Mouse (Mus musculus) ovary, adult 18-20 months (tissue): ENCODE measurements at regions not wholly inside any gene's neighbourhood (a gene's known extent, or its start where the extent isn't known, plus 50 kb on each side); places are given as distances from the start of the nearest gene placed in this dataset.
"Not testable (repeated sequence)": the region's sequence is repeated elsewhere in the genome, so short reads cannot be mapped to it uniquely, and the experiment has no call there.

ENCODE experiments used
- DNase-seq: peaks from one replicate; pipeline ENCODE4 v3.0.0; 2022; ENCODE audit warnings: low spot score, mixed read lengths

- DNase-seq: no peak
Observed at GRCm38 (mm10) chr5:52015786-52016185, 174.5 kb downstream of the Dhx15 start.

GRCm38 (mm10) chr5:52010426-52010825 is 179.9 kb downstream of the Dhx15 start:
- DNase-seq: no peak

- no peak for DNase-seq
Observed at GRCm38 (mm10) chr5:52008942-52009341, 181.4 kb downstream of the Dhx15 start.

- no peak for DNase-seq
Observed at GRCm38 (mm10) chr5:52006843-52007242, 183.5 kb downstream of the Dhx15 start.

GRCm38 (mm10) chr5:51990847-51991610 is 199.3 kb downstream of the Dhx15 start:
- no peak for DNase-seq

GRCm38 (mm10) chr5:51989396-51989795 is 200.9 kb downstream of the Dhx15 start:
- no peak for DNase-seq

GRCm38 (mm10) chr5:51988913-51989312 is 201.4 kb downstream of the Dhx15 start:
- no peak for DNase-seq

GRCm38 (mm10) chr5:51984966-51985365 is 205.3 kb downstream of the Dhx15 start:
- DNase-seq: no peak

- no peak for DNase-seq
Observed at GRCm38 (mm10) chr5:51982780-51983179, 207.5 kb downstream of the Dhx15 start.

- no peak for DNase-seq
Observed at GRCm38 (mm10) chr5:51980901-51981300, 209.4 kb downstream of the Dhx15 start.

GRCm38 (mm10) chr5:51952499-51952898 is 237.8 kb downstream of the Dhx15 start:
- DNase-seq: no peak

- no peak for DNase-seq
Observed at GRCm38 (mm10) chr5:51949996-51950395, 240.3 kb downstream of the Dhx15 start.

GRCm38 (mm10) chr5:51946062-51946461 is 244.3 kb downstream of the Dhx15 start:
- no peak for DNase-seq

GRCm38 (mm10) chr5:51941925-51942291 is 248.4 kb downstream of the Dhx15 start:
- not testable (repeated sequence) for DNase-seq

- no peak for DNase-seq
Observed at GRCm38 (mm10) chr5:51941255-51941924, 248.9 kb downstream of the Dhx15 start.

- no peak for DNase-seq
Observed at GRCm38 (mm10) chr5:51938845-51939244, 251.5 kb downstream of the Dhx15 start.

- DNase-seq: no peak
Observed at GRCm38 (mm10) chr5:51937320-51937719, 253.0 kb downstream of the Dhx15 start.

- no peak for DNase-seq
Observed at GRCm38 (mm10) chr5:51935391-51936354, 254.6 kb downstream of the Dhx15 start.

- DNase-seq: no peak
Observed at GRCm38 (mm10) chr5:51934910-51935309, 255.4 kb downstream of the Dhx15 start.

GRCm38 (mm10) chr5:51933331-51933730 is 257.0 kb downstream of the Dhx15 start:
- no peak for DNase-seq

- no peak for DNase-seq
Observed at GRCm38 (mm10) chr5:51930416-51930815, 259.9 kb downstream of the Dhx15 start.

GRCm38 (mm10) chr5:51928801-51929200 is 261.5 kb downstream of the Dhx15 start:
- no peak for DNase-seq
